Mouse (Mus musculus) ovary, postnatal 14 days (tissue): Measurements from ENCODE around the gene Olfr295.

Experiments
- DNase-seq: peaks from one replicate; pipeline ENCODE4 v3.0.0; 2022; ENCODE audit warnings: low spot score

The Olfr295 gene

DNA sequence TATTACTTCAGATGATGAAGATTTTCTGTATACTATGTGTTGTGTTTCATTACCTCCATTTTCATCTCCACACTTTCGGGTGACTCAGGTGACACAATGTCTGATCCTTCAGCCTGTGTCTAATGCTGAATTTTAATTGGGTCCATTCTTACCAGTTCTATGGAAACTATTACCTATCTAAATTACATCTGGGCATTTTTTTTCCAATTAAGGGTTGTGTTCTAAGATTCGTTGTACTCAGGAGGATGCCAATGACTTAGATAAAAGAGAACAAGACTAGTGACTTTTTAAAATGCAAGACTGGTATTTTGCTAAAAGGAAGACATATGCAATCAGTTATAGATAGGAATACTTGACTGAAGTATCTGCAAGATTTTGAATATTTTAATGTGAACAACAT lies at the start of gene Olfr295:
Olfr295 (plus strand) TSS at position 301 of the 400 bp plus-strand sequence.
- no peak for DNase-seq

DNA sequence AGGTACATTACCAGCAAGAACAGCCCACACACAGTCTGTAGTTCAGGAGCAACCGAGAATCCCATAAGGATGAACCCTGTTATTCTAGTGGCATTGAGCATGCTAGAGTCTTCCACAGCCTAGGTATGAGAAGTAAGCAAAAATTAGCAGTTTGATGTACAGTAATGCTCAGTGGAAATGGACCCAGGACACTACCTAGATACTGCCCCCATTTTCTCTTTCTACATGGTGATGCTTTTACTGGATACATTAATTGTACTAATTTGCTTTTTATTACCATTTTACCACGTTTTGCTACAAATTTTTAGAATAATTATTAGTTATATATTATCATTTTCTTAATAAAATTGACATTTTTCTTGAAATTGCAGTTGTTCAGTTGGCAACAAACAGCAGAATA lies 32.9 kb downstream of the Olfr295 start, which contains the start of gene Olfr294:
Olfr294 (minus strand) TSS at position 101 of the 400 bp plus-strand sequence.
- no peak for DNase-seq
